Mouse (Mus musculus): ENCODE measurements around the gene Smtnl2. TPM values are rescaled to one million over a fixed set of nuclear protein-coding genes. Genes with fewer than 3 reads are reported as not detected.
"Not testable (repeated sequence)": the region's sequence is repeated elsewhere in the genome, so short reads cannot be mapped to it uniquely, and the experiment has no call there.

The Smtnl2 gene
- 100 to 1,000 TPM; 219 to 223 TPM for total RNA-seq (2021)
- long read RNA-seq, experiment 1, transcript Smtnl2-202 (8 exons, 3,572 nt), result major isoform, 64 of 113 reads
- long read RNA-seq, experiment 1, partial matches to known transcripts, result 14 of 113 reads
- long read RNA-seq, experiment 1, other reads (novel, unspliced or antisense), result 35 of 113 reads
- long read RNA-seq, experiment 2, transcript Smtnl2-202 (8 exons, 3,572 nt), result major isoform, 94 of 157 reads
- long read RNA-seq, experiment 2, partial matches to known transcripts, result 26 of 157 reads
- long read RNA-seq, experiment 2, other reads (novel, unspliced or antisense), result 37 of 157 reads

DNA sequence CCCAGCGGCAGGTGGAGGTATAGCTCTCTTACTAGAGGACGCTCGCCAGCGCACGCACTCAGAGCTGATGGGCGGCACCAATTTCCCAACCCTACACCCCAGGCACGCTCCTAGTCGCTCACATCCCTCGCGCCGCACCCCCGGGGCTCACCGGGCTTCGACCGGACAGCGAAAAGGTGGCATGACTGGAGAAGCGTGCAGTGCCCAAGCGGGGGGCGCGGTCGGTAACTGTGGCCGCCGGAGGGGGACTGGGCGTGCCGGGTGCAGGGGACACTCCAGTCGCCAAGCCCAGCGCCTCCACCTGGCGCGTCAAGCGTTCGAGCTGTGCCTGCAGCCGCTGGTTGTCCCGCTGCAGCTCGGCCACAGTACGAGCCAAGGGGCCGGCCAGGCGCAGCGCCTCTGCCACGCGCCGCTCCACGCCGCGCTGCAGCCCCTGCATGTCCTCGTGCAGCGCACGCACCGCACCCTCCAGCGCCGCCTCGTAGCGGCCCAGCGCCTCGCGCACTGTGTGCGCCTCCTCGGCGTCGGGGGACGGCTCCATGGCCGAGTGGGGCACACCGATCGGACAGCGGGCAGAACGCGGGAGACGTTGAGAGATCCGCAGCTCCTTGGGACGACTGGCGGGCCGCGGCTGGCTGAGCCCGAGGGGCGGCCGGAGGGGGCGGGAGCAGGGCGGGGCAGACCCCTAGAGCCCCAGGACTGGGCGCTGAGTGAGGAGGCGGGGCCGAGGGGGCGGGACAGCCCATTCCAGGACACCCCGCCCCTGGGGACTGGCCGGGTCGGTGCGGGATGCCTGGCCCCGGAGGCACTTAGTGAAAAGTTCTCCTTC is at the start of gene Smtnl2:
Gene Smtnl2, minus strand, starts transcription at position 621 of the 829 bp plus-strand sequence.
- peak; percentile 96 for DNase-seq

DNA sequence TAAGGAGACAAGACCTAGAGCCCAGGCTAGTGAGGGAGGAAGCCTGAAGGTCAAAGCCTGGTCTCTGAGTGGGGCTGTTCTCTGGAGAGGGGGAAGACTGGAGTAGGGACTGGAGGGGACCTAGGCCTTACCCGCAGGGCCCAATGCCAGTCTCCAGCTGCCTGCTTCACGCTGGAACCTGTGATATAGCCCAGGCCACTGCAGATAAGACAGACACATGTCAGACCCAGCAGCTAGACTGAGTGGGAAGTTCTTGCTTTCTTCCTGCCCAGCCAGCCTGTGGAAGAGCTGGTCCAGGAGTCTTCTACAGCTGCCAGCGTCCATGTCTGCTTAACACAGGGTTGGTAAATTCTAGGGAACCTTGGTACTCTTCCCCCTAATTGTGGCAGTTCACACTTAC is 47.0 kb upstream of the Smtnl2 start:
- DNase-seq, result no peak

GRCm38 (mm10) chr11:72457995-72458496 is 46.5 kb upstream of the Smtnl2 start:
- peak; percentile 55 for DNase-seq

DNA sequence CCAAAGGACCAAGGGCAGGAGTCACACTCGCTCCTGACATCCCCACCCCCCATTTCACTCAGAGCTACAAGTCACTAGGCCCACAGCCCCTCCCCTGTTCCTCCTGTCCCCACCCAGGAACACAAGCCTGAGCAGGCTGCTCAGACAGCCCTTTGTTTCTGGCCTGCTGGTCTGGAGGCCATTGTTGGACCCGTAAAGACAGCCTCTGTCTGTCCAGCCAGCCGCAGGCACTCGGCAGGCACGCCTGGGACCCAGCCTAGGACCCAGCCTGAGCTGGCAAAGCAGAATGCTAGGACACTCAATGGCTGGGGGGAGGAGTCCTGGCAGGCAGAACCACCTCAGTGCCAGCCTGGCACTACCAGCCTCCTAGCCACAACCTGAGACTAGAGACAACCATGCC is 44.2 kb upstream of the Smtnl2 start:
- DNase-seq, result no peak

DNA sequence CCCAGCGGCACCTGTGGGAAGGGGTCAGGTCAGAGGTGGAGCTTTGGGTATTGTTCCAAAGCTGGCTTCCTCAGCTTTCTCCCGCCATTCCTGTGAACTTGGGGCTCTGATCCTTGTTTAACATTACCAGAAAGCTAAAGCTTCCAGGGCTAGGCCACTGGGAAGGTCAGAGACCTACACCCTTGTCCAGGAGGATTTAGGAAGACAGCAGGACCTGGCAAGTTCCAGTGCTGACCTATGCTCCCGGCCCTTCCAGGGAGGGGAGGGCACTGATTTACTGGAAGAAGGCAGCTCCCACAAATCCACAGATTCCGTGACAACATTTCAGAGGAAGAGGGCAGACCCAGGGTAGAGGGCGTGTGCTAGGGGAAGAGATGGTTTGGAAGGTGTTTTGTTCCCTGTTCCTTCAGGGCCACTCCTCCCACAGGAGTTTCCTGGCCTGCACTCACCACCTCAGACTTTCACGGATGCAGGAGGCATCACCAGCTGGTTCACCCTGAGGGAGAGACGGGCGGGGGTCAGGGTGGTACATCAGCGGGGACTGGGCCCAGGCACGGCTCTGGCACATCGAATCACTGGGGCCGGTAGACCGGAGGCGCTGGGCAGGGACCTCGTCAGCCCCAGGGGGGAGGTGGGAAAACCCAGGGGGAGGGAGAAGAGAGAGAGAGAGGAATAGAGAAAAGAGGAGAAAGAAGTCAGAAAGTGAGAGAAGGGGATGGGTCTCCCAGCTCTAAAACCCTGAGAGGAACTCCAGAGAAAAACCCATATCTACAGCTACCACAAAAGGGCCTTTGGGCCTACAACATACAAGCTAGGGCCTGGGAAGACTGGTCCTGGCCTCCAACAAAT is 41.8 kb upstream of the Smtnl2 start:
- no peak for DNase-seq

DNA sequence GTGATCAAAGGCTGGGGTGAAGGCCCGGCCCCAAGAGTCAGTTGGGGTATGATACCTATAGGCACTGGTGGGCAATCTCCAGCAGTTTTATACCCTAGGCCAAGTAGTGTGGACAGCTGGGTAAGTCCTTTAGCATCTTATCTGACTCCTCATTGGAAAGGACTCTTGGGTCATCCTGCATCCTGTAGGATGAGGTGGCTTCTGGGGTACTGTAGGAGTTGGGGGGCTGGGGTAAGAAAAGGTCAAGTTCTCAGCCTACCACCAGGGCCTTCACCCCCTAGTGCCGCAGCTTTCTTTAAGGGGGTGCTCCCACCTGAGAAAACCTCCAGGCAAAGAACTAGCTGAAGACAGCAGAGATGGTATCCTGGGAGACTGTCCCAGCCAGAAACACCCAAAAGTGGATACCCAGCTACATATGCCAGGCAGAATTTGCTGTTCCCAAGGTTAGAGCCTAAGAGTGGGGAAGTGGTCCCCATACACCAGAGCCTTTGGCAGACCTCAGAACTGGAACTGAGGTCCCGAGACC is 40.7 kb upstream of the Smtnl2 start:
- DNase-seq, result no peak

DNA sequence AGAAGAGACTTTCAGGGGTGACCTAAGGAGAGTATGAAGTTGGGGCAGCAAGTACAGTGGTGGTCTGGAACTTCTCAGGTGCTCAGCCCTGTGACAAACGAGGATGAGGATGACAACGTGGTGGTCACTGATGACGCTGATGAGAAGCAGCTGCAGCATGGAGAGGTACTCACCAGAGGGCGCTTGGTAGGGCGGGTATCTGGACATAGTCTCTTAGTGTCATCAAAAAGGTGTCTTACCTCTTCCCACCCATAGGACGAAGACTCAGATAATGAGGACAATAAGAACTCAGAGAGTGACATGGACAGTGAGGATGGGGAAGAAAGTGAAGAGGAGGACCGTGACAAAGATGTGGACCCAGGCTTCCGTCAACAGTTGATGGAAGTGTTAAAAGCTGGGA is 36.0 kb upstream of the Smtnl2 start:
- DNase-seq, result no peak

GRCm38 (mm10) chr11:72446311-72447105 is 35.0 kb upstream of the Smtnl2 start:
- DNase-seq, result no peak

GRCm38 (mm10) chr11:72440965-72441664 is 29.6 kb upstream of the Smtnl2 start, which contains the start of gene Mybbp1a:
Mybbp1a (plus strand) TSS chr11:72441355.
- DNase-seq, result peak; percentile 95

DNA sequence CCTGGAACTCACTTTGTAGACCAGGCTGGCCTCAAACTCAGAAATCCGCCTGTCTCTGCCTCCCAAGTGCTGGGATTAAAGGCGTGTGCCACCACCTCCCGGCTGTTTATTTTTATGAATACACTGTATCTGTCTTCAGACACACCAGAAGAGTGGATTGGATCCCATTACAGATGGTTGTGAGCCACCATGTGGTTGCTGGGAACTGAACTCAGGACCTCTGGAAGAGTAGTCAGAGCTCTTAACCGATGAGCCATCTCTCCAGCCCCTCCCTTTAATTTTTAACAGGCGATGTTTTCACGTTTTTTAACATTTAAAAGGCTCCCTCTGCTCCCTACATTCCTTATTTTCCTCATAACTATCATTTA is 29.1 kb upstream of the Smtnl2 start:
- DNase-seq, result not testable (repeated sequence)

- DNase-seq, result no peak
Observed at GRCm38 (mm10) chr11:72438411-72438810, 26.9 kb upstream of the Smtnl2 start.

- peak; percentile 38 for DNase-seq
Observed at GRCm38 (mm10) chr11:72436756-72437650, 25.5 kb upstream of the Smtnl2 start.

- DNase-seq, result peak; percentile 41
Observed at GRCm38 (mm10) chr11:72436271-72436670, 24.8 kb upstream of the Smtnl2 start.

GRCm38 (mm10) chr11:72435694-72436045 is 24.2 kb upstream of the Smtnl2 start:
- peak; percentile 47 for DNase-seq

GRCm38 (mm10) chr11:72434963-72435693 is 23.6 kb upstream of the Smtnl2 start, which contains the start of gene Ggt6:
Ggt6 (plus strand) TSS chr11:72435526.
- peak; percentile 35 for DNase-seq

- DNase-seq, result not testable (repeated sequence)
Observed at GRCm38 (mm10) chr11:72430311-72431068, 19.0 kb upstream of the Smtnl2 start.

GRCm38 (mm10) chr11:72429288-72429690 is 17.8 kb upstream of the Smtnl2 start:
- DNase-seq, result peak; percentile 57

GRCm38 (mm10) chr11:72428694-72429093 is 17.2 kb upstream of the Smtnl2 start:
- DNase-seq, result peak; percentile 63

Data from gastrocnemius, postnatal 25 days (tissue).